Mouse (Mus musculus) kidney, embryonic 16.5 days (tissue): Measurements from ENCODE around the gene Plekhd1. TPM values are rescaled to one million over a fixed set of nuclear protein-coding genes. Genes with fewer than 3 reads are reported as not detected.

ENCODE experiments used
- ATAC-seq: fragments of 200-750 bp; cut with Nextera tagmentation; 2 replicates; pipeline ENCODE4 v1.8.0; 2017; ENCODE audit warnings: moderate TSS enrichment; ENCODE audit not compliant: low FRiP score, low TSS enrichment
- H3K27ac ChIP-seq: fragments of 300-500 bp; sonication (generic); 2 replicates; pipeline ENCODE4 v1.5.1; 2014; ENCODE audit warnings: low read length
- H3K27me3 ChIP-seq: fragments of 300-500 bp; sonication (generic); 2 replicates; pipeline ENCODE4 v1.6.1; 2014; ENCODE audit warnings: low read length, control low read depth, mixed read lengths; ENCODE audit not compliant: insufficient read depth
- H3K36me3 ChIP-seq: fragments of 300-500 bp; sonication (generic); 2 replicates; pipeline ENCODE4 v1.6.1; 2014; ENCODE audit warnings: low read length, control low read depth, mixed read lengths; ENCODE audit not compliant: insufficient read depth
- H3K4me1 ChIP-seq: fragments of 300-500 bp; sonication (generic); 2 replicates; pipeline ENCODE4 v1.6.1; 2014; ENCODE audit warnings: low read length, control low read depth, mixed read lengths; ENCODE audit not compliant: insufficient read depth
- H3K4me2 ChIP-seq: fragments of 300-500 bp; sonication (generic); replicated peaks from 2 replicates; pipeline ENCODE4 v1.6.1; 2014; ENCODE audit warnings: low read depth, low read length
- H3K4me3 ChIP-seq: fragments of 300-500 bp; sonication (generic); 2 replicates; pipeline ENCODE4 v1.5.1; 2014; ENCODE audit warnings: mild to moderate bottlenecking, low read length
- H3K9ac ChIP-seq: fragments of 300-500 bp; sonication (generic); replicated peaks from 2 replicates; pipeline ENCODE4 v1.6.1; 2014; ENCODE audit warnings: low read length
- H3K9me3 ChIP-seq: fragments of 300-500 bp; sonication (generic); 2 replicates; pipeline ENCODE4 v1.6.1; 2016; ENCODE audit warnings: low read length, control low read depth
- WGBS: fragments of 180-500 bp; shearing (Covaris S2); extraction: QIAGEN DNeasy Blood & Tissue Kit; methylation state at CpG from one replicate; pipeline ENCODE4 v1.1.7; 2014; 5-methylcytosine and 5-hydroxymethylcytosine counted together
- polyA plus RNA-seq: library from polyadenylated mRNA; unstranded; fragments of >200 nt; fragmentation: Nextera tagmentation; extraction: Ambion mirVana; gene quantifications from 2 replicates; pipeline ENCODE4 v1.2.1, GENCODE M21; 2015

The Plekhd1 gene
- polyA plus RNA-seq, 1 experiment from 2014 or later, result 2.7 TPM

GRCm38 (mm10) chr12:80663935-80664334 lies 28.5 kb upstream of the Plekhd1 start:
- Histone ChIP-seq H3K9ac (no peak overlapping the region), H3K4me2 (no peak overlapping the region), H3K4me1 (no peaks in the 10 kb centered on the region), H3K9me3 (no peaks in the 10 kb centered on the region), H3K36me3 (peaks cover 21% of the 10 kb centered on the region), H3K4me3 (no peak overlapping the region), H3K27me3 (no peaks in the 10 kb centered on the region), H3K27ac (no peak overlapping the region)
- no peak for ATAC-seq
- 60% methylated on average over 2 of the region's 2 CpGs for WGBS

GRCm38 (mm10) chr12:80668391-80668790 lies 24.0 kb upstream of the Plekhd1 start:
- peaks cover 17% of the 10 kb centered on the region for H3K36me3 ChIP-seq
- no peak for ATAC-seq
- no peaks in the 10 kb centered on the region for H3K9me3 ChIP-seq
- H3K9ac ChIP-seq, result no peak overlapping the region
- WGBS, result 80% methylated on average over 2 of the region's 2 CpGs
- H3K4me1 ChIP-seq, result no peaks in the 10 kb centered on the region
- no peaks in the 10 kb centered on the region for H3K27me3 ChIP-seq
- H3K27ac ChIP-seq, result no peak overlapping the region
- no peak overlapping the region for H3K4me2 ChIP-seq
- no peak overlapping the region for H3K4me3 ChIP-seq

GRCm38 (mm10) chr12:80673170-80673569 lies 19.2 kb upstream of the Plekhd1 start:
- H3K36me3 ChIP-seq, result peaks cover 37% of the 10 kb centered on the region
- no peaks in the 10 kb centered on the region for H3K4me1 ChIP-seq
- no peaks in the 10 kb centered on the region for H3K27me3 ChIP-seq
- ATAC-seq, result no peak
- H3K9me3 ChIP-seq, result no peaks in the 10 kb centered on the region
- H3K4me3 ChIP-seq, result no peak overlapping the region
- H3K9ac ChIP-seq, result no peak overlapping the region
- H3K27ac ChIP-seq, result no peak overlapping the region
- 8% methylated on average over 3 of the region's 3 CpGs for WGBS
- no peak overlapping the region for H3K4me2 ChIP-seq

GRCm38 (mm10) chr12:80681340-80681739 lies 11.1 kb upstream of the Plekhd1 start:
- Histone ChIP-seq H3K27me3 (no peaks in the 10 kb centered on the region), H3K9me3 (no peaks in the 10 kb centered on the region)
- 86% methylated on average over 1 of the region's 1 CpGs for WGBS

DNA sequence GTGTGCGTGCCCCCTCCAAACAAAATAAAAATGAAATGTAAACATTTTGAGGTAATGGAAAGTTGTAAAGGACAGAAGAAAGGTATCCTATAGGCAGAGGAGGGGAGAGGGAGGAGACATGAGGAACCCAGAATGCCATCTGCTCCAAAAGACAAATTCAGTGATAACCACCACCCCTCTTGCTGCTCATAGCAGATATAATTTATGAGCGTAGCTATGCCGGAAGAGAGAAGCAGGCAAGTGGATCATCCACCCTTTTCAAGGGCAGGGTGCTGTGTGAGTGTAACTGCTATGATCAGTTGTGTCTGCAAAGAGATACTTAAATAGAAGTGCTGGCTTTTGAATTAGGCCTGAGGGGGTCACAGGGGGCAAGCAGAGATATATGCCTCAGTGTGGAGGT lies 8.8 kb upstream of the Plekhd1 start:
- Histone ChIP-seq H3K27me3 (no peaks in the 10 kb centered on the region), H3K4me2 (no peak overlapping the region), H3K27ac (no peak overlapping the region), H3K36me3 (peaks cover 4% of the 10 kb centered on the region; the same call in 1 of the 2 replicates), H3K9ac (no peak overlapping the region), H3K4me3 (no peak overlapping the region), H3K4me1 (no peaks in the 10 kb centered on the region), H3K9me3 (no peaks in the 10 kb centered on the region)
- no peak for ATAC-seq
- WGBS, result 82% methylated on average over 3 of the region's 3 CpGs

More at GRCm38 (mm10) chr12:80681340-80681739, 11.1 kb upstream of the Plekhd1 start:
- H3K4me1 ChIP-seq, result no peaks in the 10 kb centered on the region
- H3K27ac ChIP-seq, result no peak overlapping the region
- ATAC-seq, result no peak
- H3K36me3 ChIP-seq, result peaks cover 17% of the 10 kb centered on the region
- H3K4me3 ChIP-seq, result no peak overlapping the region
- no peak overlapping the region for H3K9ac ChIP-seq
- H3K4me2 ChIP-seq, result no peak overlapping the region

GRCm38 (mm10) chr12:80684316-80684715 lies 8.1 kb upstream of the Plekhd1 start:
- ATAC-seq, result no peak
- Histone ChIP-seq H3K4me2 (no peak overlapping the region), H3K36me3 (peaks cover 2% of the 10 kb centered on the region; the same call in 1 of the 2 replicates), H3K9ac (no peak overlapping the region), H3K4me3 (no peak overlapping the region), H3K9me3 (no peaks in the 10 kb centered on the region), H3K27me3 (no peaks in the 10 kb centered on the region), H3K4me1 (no peaks in the 10 kb centered on the region), H3K27ac (no peak overlapping the region)
- 91% methylated on average over 3 of the region's 3 CpGs for WGBS

DNA sequence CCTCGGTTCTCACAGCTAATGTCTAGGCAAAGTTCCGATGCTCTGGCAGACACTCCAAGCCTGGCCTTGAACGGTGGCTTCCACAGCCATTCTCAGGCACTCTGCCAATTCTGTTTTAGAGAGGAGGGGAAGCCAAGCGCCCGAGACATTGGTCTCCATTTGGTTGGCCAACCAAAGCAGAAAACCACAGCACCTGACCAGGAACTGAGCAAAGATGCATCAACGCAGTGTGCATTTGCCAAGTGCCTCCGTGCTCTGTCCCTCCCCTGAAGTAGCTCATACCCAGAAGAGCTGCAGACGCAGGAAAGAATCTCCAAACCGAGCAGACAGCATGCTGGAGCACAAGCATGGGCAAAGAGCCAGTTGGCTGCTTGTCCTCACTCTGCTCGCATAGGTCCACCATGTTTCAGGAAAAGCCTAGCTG lies 4.6 kb upstream of the Plekhd1 start:
- Histone ChIP-seq H3K27ac (no peak overlapping the region), H3K9ac (no peak overlapping the region), H3K4me3 (no peak overlapping the region), H3K36me3 (no peaks in the 10 kb centered on the region), H3K27me3 (peaks cover 10% of the 10 kb centered on the region), H3K9me3 (no peaks in the 10 kb centered on the region), H3K4me2 (no peak overlapping the region), H3K4me1 (peaks cover 12% of the 10 kb centered on the region)
- no peak for ATAC-seq
- 65% methylated on average over 10 of the region's 10 CpGs for WGBS

- Histone ChIP-seq H3K4me3 (no peak overlapping the region), H3K27me3 (peaks cover 27% of the 10 kb centered on the region), H3K36me3 (no peaks in the 10 kb centered on the region), H3K4me2 (no peak overlapping the region), H3K4me1 (peaks cover 21% of the 10 kb centered on the region), H3K9ac (no peak overlapping the region), H3K9me3 (no peaks in the 10 kb centered on the region), H3K27ac (no peak overlapping the region)
- WGBS, result 41% methylated on average over 5 of the region's 5 CpGs
- ATAC-seq, result no peak
These were observed 2.7 kb upstream of the Plekhd1 start for GRCm38 (mm10) chr12:80689696-80690095.

GRCm38 (mm10) chr12:80691671-80692091 lies 710 bp upstream of the Plekhd1 start:
- peaks cover 21% of the 10 kb centered on the region for H3K4me1 ChIP-seq
- no peaks in the 10 kb centered on the region for H3K36me3 ChIP-seq
- H3K27me3 ChIP-seq, result peaks cover 29% of the 10 kb centered on the region
- no peak overlapping the region; the same call in 1 of the 2 replicates for H3K9ac ChIP-seq
- 5% methylated on average over 12 of the region's 12 CpGs for WGBS
- H3K4me3 ChIP-seq, result peak overlapping the region; percentile 47
- no peak overlapping the region for H3K27ac ChIP-seq
- peak overlapping the region; percentile 69 for H3K4me2 ChIP-seq
- no peak for ATAC-seq
- H3K9me3 ChIP-seq, result no peaks in the 10 kb centered on the region

DNA sequence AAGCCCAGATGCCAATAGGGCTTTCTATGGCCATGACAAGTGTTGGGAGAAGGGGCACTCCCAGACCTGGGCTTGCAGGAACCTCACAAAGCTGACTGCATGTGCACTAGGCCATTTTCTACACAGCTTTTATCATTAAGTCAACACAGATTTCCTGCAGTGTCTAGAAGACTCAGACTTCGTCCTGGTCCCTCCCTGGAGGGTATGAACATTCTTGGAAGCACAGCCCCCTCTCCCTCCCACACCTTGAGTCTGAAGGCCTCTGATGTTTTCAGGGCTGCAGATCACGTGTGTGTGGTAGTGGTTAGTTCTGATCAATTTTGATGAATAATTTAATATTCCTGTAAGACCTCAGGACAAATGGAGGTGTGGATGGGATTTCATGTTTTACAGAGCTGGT lies 1.3 kb downstream of the Plekhd1 start:
- WGBS, result 56% methylated on average over 2 of the region's 2 CpGs
- ATAC-seq, result no peak
- Histone ChIP-seq H3K9me3 (no peaks in the 10 kb centered on the region), H3K36me3 (no peaks in the 10 kb centered on the region), H3K27me3 (peaks cover 29% of the 10 kb centered on the region), H3K4me2 (no peak overlapping the region), H3K9ac (no peak overlapping the region), H3K4me3 (no peak overlapping the region), H3K27ac (no peak overlapping the region), H3K4me1 (peaks cover 21% of the 10 kb centered on the region)
